Mouse (Mus musculus) T-helper 17 cell (primary cell): Measurements from ENCODE around the gene Fbxo42.
"Not testable (repeated sequence)": the region's sequence is repeated elsewhere in the genome, so short reads cannot be mapped to it uniquely, and the experiment has no call there.

ENCODE experiments used
- in situ Hi-C, 2 experiments: fragments of 300-600 bp; cut with MboI, MseI; formaldehyde crosslinking; loops; 1 replicate in 1 of 2; 2 replicates in 1 of 2; pipeline ENCODE4 v1.15.1; 2025; ENCODE audit warnings: high pct_unique_total_duplicates in 2 of 2

The Fbxo42 gene

GRCm38 (mm10) chr4:141134751-141135530 is 12.8 kb upstream of the Fbxo42 start:
- in situ Hi-C loops: no loop called here

- in situ Hi-C loops: no loop called here
Measured at GRCm38 (mm10) chr4:141136126-141136525, 11.6 kb upstream of the Fbxo42 start.

DNA sequence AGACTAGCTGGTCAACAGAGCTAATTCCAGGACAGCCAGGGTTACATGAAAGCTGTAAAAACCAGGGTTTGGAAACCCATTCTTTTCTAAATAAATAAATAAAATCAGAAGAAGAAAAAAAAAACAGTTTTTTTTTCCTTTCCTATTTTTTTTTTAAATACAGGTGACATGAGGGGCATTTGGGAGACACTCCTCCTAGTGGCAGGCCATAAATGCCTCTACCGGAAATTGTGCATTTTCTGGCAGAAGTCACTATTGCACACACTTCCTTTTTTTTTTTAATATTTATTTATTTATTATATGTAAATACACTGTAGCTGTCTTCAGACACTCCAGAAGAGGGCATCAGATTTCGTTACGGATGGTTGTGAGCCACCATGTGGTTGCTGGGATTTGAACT is 10.0 kb upstream of the Fbxo42 start:
- in situ Hi-C loops: not testable (repeated sequence)

DNA sequence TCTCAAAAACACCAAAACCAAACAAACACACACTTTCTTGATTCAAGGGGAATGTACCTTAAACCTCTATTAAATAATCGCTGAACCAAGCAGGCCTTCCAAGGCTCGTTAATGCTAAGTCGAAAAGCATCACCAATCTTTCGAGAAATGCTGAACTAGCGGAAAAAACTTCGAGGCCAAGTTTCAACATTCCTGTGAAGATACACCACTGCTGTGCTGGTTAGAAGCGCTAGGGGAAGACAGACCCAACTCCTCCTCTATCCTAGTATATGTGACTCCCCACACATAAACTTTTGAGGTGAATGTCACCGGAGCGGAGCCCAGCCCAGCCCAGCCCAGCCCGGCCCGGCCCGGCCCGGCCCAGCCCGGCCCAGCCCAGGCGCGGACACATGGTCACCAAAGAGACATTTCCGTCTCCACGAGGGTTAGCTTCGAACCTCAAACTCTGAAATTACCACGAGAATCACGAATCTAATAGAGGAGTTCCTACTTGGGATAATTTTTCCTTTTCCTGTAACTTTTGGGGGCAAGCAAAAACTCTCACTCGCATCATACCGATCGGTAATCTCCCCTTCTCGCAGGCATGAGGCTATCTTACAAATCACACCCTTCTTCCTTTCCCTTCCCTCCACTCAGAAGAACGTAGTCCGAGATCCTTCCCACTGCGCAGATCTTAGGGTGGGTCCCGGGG is 9.1 kb upstream of the Fbxo42 start:
- in situ Hi-C loops: no loop called here

- in situ Hi-C loops: no loop called here
Measured at GRCm38 (mm10) chr4:141139116-141139970, 8.4 kb upstream of the Fbxo42 start, which contains the start of gene Szrd1. TSS of gene Szrd1 (minus strand) at chr4:141139775.

- in situ Hi-C loops: not testable (repeated sequence)
Measured at GRCm38 (mm10) chr4:141140354-141140753, 7.4 kb upstream of the Fbxo42 start.

DNA sequence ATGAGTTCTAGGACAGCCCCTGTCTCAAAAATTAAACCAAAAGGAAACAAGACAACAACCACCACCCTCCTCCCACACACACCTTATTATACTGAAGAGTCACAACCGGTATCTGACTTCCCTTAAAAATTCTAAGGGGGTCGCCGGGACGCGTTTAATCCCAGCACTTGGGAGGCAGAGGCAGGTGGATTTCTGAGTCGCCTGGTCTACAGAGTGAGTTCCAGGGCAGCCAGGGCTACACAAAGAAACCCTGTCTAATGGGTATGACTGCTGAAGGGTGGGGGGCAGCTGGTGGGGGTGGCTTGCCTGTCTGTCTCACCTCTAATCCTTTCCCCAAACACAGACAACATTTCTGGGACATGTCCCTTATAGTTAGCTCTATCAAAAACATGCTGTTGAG is 6.7 kb upstream of the Fbxo42 start:
- in situ Hi-C loops: no loop called here

DNA sequence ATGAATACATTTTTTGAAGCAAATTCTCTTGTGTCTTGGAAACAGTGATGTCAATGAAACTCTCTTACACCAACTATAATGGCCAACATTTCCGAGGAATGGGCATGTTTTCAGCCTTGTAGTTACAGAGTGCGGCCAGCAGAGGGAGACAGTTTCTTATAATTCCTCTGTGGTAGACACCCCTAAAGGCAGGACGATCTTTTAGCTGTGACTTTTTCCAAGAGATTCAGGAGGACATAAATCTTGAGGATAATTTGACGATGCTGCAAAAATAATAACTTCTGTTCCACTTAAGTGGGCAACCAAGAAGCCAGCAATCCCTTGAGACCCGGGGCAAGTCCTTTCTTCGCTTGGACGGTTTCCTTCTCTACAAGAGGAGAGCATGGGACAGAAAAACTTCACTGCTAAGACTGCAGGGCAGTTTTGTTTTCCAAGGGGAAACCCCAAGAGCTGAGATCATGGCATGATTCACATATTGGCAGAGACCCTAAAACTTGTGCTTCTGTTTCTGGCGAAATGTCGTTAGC is 5.4 kb upstream of the Fbxo42 start:
- in situ Hi-C loops: no loop called here

DNA sequence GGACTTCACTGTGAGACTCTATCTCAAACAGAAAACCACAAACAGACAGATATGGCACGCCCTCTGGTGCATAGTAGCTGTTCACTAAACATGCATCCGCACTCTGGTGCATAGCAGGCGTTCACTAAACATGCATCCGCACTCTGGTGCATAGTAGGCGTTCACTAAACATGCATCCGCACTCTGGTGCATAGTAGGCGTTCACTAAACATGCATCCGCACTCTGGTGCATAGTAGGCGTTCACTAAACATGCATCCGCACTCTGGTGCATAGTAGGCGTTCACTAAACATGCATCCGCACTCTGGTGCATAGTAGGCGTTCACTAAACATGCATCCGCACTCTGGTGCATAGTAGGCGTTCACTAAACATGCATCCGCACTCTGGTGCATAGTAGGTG is 2.6 kb upstream of the Fbxo42 start:
- in situ Hi-C loops: not testable (repeated sequence)

GRCm38 (mm10) chr4:141146491-141147033 is 1.2 kb upstream of the Fbxo42 start:
- in situ Hi-C loops: no loop called here

- in situ Hi-C loops: no loop called here
Measured at GRCm38 (mm10) chr4:141148009-141148801, 492 bp downstream of the Fbxo42 start.

- in situ Hi-C loops: no loop called here
Measured at GRCm38 (mm10) chr4:141149116-141149515, 1.4 kb downstream of the Fbxo42 start.

DNA sequence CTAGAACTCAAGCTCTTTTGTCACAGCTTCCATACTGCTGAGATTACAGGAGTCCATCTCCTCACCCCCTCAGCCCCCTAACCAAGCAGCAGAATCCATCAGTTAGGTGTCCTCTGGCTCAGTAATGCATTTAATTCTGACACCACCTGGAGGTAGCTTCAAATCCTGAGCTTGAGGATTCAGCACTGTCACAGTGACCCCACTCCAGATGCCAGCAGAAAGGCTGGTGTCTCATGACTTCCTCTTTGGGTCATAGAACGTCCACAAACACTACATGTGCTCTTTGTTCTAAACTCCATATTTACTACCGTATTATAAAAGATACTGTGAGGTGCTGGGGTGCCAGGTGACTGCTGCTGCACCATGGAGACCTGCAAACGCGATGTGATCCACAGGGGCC is 9.8 kb downstream of the Fbxo42 start:
- in situ Hi-C loops: loop anchor here in 1 of 2 experiments (5.0 kb wide), 1 partner anchor 55 kb away; the partner anchor contains the start of gene Rsg1

GRCm38 (mm10) chr4:141158609-141159008 is 10.9 kb downstream of the Fbxo42 start:
- in situ Hi-C loops: loop anchor here in 1 of 2 experiments (5.0 kb wide), 1 partner anchor 54 kb away; the partner anchor contains the start of gene Rsg1

- in situ Hi-C loops: loop anchor here in 1 of 2 experiments (5.0 kb wide), 1 partner anchor 53 kb away; the partner anchor contains the start of gene Rsg1
Measured at GRCm38 (mm10) chr4:141159093-141159492, 11.4 kb downstream of the Fbxo42 start.

- in situ Hi-C loops: loop anchor here in 1 of 2 experiments (5.0 kb wide), 1 partner anchor 53 kb away; the partner anchor contains the start of gene Rsg1
Measured at GRCm38 (mm10) chr4:141159666-141160065, 12.0 kb downstream of the Fbxo42 start.

GRCm38 (mm10) chr4:141160193-141160592 is 12.5 kb downstream of the Fbxo42 start:
- in situ Hi-C loops: no loop called here

GRCm38 (mm10) chr4:141161699-141162208 is 14.0 kb downstream of the Fbxo42 start:
- in situ Hi-C loops: no loop called here

DNA sequence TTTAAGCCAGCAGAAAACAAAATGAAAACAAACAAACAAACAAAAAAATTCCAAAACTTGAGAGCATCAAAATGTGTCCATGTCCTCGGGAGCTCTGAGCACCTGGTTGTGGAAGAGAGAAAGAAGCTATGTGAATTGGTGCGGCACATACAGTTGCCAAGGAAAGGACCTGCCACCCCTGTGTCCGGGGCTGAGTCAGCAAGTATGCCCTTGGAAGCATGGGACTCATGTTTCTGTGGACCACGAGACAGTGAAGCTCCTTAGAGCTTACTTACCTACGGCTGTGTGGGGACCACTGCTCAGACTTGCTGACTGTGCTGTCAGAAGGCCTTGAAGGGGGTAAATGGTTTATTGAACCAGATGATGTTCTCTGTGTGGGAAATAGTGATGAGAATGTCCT is 16.0 kb downstream of the Fbxo42 start:
- in situ Hi-C loops: no loop called here

DNA sequence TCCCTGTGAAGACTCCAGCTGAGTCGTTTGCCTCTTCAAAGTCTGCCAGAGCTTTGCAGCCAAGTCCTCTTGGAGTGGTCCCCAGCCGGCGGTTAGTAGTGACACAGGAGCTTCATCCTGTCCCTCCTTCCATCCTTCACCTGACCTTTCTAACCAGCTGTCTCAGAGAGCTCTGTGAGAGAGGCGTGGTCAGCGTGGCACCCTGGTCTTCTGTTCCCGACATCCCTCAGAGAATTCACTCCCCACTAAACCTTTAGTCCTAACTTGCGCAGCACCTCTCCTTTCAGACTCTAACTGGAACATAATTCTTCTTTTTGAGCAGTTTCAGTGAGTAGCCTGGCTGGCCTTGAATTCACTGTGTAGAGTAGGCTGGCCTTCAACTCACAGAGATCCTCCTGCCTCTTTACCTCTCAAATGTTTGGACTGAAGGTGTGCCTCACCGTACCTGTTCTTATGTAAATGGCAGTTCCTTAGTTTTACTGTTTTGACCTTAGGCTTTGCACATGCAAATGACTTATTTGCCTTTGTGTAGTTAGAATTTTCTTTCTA is 18.1 kb downstream of the Fbxo42 start:
- in situ Hi-C loops: no loop called here
